Mouse (Mus musculus) frontal cortex, postnatal 14 days (tissue): ENCODE measurements at regions not wholly inside any gene's neighbourhood (a gene's known extent, or its start where the extent isn't known, plus 50 kb on each side); places are given as distances from the start of the nearest gene placed in this dataset.

Experiments
- DNase-seq, 2 experiments: peaks; one replicate each; pipeline ENCODE4 v3.0.0; 2022; ENCODE audit warnings: low spot score in 2 of 2

DNA sequence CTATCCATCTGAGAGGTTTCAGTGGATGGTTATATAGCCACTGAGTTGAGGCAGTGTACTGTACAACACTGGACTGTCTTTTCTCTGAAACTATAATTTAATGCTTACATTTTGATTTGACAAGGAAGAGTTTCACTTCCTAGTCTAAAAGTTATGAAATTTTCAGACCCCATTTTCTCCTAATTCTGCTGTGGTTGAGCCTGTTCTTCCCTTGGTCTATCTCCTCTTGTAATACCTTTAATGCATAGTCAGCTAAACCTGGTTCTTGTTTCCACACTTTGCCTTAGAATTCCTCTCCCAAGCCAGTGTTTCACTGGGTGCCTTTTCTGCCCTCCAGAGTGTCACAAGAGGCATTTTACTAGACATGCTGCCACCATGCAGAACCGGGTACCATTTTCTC lies 279.3 kb upstream of the Camk1g start:
- no peak for DNase-seq

DNA sequence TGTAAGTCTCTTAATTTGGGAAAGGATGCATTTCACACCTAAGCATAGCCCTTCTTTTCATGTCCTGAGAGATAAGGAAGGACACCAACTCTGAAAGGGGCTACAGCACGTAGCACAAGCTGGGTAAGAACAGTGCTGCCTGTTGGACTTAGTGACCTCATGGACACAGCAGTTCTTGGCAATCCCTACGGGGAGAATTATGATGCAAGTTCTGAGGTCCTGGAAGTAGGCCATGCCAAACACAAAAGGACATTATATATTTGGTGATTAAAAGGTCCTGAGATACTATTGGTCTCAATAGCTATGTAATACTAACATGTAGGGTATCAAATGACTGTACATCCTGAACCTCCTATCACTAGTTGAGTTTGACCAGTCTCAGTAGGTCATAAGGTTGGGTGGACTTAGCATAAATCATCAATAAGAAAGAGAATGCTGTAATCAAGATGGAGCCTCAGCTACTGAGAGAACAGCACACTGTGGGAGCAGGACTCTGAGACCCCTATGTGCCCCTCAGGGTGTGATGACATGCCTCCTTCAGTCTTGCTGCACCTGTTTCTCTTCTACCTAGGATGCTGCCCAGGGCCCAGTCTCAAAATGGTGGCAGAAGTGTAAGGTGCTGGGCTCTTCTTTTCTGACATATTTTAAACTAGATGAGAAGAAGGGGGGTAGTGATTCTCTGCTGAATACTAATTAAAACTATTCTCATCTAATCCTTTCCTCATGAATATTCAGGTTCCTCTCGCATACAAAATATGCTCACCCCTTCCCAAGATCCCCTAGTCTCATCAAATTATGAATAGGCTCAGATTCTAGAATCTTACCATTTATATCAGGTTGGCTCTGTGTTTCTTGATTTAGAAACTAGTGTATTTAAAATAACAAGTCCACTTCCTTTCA lies 277.5 kb upstream of the Camk1g start:
- no peak for DNase-seq

DNA sequence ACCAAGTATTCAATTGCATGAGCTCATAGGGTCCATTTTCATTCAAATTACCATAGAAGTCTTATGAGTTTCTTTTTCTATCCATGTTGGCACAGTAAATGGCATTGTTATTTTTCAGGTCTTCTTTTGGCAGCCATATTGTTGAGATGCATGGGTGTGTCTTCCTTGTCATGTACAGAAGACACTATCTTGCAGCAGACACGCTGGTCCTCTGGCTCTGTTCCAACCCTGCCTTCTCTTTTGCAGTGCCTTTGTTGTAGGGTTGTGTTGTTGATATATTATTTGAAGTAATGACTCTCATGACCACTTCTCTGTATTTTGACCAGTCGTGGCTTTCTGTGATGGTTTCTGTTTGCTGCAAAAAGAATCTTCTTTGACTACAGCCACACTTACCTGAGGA lies 274.4 kb upstream of the Camk1g start:
- DNase-seq, result no peak

DNA sequence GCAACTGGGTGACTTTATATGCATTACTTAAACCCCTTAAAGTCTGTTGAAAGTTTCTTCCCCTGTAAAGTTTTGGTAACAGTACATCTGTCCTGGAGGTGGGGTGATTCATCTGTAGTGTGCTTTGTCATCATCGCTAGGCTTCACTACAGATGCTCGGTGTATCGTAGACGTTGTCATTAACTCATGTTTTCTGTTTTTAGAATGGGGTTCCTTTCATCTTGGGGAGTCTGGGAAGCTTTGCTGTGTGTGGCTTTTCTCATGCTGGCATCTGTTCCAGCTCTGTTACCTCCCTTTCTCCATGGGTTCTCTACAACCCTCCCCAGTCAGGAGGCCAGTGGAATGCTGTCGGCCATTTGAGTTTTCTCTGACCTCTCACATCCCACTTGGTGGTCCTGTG lies 266.4 kb upstream of the Camk1g start:
- no peak for DNase-seq

DNA sequence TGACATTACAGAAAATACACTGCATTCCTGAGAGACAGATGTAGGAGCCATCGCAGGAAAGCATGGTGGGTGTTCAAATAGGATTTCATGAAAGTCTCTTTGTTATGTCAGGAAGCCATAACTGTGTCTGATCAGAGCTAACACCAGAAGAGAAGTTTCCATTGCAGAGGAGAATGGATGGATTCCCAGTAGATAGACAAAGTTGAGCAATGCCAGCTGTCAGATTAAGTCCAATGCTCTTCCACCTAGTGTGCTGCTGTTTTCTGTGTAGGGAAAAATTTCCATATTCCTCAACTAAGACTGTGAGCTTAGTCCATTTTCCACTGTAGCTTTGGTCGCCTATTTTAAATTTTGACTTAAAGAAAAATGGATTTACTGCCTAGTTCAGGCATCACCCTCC lies 262.0 kb upstream of the Camk1g start:
- no peak for DNase-seq

DNA sequence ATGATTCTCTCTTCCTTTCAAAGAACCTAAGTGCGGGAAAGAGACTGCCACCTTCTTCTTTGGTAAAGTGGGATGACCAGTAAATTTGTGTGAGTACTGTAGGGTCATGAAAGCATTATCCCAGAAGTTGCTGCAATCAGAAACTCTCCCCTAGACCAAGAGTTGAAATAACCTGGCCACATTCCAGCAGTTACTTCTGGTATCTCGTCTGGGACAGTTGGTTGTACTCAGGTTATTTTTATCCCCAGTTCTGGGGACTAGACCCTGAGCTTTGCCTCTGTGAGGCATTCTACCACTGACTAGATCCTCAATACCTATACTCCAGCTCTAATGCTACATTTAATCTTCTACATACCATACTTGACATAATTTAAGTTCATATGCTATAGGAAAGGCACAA lies 259.8 kb upstream of the Camk1g start:
- no peak for DNase-seq

DNA sequence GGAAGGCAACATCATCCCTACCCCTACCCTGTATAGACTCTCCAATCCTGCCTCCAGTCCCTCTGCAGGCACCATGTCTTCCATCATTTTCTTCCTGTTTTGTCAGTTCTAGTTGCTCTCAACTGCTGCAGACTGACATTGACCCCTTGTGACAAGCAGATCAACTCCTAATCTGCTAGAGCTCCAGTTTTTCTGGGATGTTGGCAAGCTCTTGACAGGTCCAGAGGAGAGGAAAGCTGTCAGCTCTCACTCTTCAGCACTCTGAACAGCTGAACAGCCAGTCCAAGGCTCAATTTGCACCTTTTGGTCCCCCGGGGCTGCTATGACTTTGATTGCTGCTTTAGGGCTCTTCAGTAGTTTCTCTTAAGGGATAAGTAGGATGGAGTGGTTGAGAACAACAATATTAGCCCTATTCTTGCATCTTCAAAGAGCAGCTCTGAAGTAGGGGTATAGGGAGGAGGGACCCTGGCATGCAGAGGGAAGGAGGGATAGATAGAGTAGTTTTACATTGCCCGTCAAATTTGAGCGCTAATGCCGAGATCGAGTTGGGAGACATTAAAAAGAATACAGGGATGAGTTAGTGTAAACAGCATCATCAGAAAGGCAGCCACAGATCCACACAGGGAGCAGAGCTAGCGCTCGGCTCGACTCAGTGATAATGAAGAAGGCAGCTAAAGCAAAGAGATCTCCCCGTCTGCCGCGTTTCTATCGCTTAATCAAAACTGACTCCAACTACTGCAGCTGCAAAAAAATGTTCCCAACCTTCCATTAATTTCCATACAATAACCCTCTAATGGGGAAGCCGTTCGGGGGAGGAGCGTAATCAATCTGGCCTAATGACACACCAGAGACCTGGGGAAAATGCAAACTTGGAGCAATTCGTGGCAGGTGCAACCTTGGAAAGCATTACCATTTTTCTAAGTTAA lies 257.1 kb upstream of the Camk1g start:
- DNase-seq, result no peak

DNA sequence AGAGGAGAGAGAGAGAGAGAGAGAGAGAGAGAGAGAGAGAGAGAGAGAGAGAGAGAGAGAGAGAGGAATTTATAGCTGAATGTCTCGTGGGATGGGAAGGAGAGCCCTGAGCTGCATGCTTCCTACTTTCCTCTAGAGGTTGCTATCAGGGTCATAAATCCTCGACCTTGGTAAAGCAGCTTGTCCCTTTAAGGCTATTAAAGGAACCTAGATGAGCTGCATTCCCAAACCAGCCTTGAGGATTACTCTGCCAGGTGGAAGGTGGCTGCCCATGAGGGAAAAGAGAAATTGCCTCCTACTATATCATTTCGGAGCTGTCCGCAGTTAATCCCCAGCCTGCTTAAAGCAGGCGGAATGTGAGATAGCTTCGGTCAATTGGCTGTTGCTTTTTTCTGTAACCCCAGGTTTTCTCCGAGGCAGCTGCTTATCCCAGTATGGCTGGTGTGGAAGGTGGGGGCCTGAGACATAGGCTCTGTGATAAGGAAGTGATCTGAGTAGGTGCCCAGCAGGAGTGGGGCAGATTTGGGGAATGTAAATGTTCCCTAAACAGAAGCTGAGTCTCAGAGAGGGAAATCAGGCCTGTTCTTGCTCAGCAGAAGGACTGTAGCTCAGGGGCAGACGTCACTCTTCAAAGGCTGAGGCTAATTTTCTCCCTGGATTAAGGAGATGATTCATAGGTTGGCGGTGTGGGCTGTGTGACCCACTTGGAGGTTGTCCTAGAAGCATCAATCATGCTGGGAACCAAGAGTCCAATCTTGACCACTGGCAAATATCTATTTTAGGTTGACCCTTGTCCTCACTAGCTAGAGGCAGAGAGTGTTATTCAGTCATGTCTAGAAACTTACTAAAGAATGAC lies 255.2 kb upstream of the Camk1g start:
- no peak for DNase-seq

DNA sequence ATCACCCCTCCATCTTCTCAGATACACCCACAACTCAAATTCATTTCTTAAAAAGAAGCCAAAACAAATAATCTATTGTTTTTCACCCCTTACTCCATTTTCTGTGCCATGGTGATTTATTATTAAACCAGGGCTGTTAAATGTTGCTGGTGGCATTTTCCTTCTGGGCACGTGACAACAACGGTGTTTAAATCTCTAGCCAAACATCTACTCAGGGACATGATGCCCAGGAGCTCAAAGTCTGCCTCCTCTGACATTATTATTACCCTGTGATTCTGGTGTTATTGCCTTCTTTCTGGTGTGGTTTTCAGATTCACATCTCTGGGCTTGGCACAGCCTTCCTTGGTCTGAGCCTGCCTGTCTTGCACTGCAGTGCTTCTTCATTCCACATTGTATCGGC lies 253.5 kb upstream of the Camk1g start:
- no peak for DNase-seq

DNA sequence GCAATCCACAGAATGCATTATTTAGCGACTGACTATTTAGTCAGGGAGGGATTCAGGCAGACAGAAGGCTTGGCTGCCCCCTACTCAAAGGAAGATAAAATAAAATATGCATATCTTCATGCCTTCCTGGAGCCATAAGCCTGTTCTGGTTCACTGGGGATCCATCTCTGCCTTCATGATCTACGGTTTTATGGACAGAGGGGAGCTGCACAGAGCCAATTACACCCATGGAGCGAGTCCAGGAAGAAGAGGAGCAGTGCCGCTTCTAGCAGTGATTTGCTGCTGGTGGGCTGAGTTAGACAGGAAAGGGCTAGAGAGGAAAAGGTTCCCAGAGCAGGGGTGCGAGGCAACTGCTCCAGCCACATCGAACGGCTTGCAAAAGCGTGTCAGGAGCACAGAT lies 248.2 kb upstream of the Camk1g start:
- no peak for DNase-seq

DNA sequence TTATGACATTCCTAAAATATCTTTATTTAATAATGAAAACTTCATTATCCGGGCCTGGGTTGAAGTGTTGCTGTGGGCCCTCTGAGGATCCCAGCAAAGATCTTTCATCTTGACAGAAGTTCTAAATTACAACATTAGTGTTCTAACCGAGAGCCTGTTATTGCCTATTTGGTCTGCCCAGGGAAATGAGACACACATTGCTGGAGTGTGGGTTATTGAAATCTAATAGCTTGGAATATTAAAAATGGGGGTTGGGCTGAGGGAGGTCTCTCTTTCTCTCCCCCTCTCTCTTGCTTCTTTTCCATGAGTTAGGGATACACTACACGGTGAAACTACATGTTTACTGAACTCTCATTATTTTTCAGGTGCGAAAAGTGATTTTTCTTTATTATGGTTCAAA lies 240.4 kb upstream of the Camk1g start:
- DNase-seq, result no peak

DNA sequence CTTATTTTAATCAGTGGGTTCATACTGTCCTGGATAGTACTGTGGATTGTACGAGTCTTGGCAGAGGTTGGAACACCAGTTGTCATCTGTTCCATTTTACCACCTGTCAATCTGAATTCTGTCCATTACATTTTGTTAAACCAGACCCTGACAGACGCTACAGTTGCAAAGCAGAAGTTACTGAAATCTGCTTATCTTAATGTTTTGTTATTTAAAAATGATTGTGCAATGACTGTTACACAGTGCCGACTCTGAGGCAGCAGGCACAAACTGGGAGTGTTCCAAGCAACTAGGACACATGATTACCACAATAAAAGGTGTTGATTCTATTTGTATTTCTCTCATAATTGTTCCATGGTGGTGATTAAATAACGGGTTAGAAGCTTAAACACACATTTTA lies 229.8 kb upstream of the Camk1g start:
- no peak for DNase-seq

DNA sequence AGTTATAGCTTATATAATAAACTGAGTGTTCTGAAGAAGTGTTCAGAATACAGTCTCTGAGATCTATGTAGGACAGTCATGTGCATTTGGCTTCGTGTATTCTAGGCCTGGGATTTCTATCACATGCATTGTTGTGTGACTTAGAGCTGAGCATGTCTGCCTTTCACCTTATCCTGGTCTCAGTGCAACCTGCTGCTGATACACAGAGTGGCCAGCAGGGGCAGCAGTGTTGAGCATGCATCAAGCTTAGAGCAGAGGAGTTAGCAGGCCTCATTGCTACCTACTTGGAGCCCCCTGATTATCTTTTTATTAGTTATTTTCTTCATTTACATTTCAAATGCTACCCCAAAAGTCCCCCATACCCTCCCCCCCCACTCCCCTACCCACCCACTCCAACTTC lies 229.1 kb upstream of the Camk1g start:
- no peak for DNase-seq

DNA sequence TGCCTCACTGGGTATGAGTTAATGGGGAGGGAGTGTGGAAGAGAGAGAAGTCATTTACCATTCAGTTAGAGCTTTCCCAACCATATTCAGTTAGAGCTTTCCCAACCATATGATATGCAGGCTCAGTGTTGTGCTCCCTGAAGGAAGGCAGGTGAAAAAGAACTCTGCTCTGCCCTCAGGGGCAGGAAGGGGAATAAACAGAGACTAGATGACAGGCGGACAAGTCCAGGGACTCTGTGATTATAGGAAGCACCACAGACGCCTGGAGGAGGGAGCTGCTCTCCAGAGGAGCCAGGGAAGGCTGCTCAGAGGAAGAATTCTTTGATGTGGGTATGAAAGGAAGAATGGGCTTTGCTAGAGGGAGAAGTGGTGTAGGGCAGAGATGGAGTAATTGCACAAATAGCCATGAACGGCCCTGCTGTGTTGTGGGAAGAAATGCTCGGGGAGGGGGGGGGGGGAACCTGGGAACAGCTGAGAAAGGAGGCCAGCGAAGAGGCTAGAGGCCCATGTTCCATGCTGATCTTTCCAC lies 220.3 kb upstream of the Camk1g start:
- DNase-seq, result no peak

DNA sequence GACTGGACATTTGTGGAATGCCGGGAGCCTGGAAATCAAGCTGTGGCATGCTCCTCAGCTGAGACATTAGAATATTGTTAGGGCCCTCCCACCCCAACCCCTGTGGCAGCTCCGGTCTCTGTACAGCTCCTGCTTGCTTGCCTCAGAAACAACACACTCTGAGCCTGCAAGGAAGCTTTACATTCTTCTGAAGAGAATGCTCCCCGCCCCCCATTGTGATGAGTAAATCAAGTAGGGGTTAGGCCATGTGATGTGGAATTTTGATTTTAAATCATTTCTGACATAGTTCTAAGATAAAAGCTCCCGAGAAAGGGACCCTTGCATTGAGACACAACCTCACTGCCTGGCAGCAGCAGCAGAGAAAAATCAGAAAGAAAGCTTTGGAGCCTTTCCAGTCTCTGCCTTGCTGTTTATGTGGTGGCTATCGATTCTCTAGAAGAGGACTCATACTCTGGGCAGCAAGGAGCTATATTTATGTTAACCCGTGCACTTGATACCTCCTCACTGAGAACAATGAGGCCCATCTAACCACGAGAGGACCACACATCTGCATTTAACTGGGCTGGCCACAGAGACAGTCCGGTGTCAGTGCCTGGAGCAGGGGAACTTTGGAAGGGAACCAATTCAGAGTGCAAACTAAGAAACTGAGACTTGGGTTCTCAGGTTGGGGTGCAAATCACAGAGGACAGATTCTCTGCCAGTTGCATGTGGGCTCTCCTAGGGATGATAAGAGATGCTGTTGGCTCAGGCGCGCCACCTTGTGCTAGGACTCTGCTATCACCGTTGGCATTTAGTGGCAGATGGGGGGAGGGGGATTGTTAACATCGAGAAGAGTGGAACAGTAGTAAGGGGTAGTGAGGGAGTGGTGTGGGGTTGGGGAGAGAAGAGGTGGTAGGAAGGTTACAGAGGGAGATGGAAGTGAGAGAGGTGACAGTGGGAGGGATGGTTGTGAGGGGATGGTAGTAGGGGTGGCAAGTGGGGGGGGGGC lies 218.7 kb upstream of the Camk1g start:
- peak; percentile 46 to 58 for DNase-seq

DNA sequence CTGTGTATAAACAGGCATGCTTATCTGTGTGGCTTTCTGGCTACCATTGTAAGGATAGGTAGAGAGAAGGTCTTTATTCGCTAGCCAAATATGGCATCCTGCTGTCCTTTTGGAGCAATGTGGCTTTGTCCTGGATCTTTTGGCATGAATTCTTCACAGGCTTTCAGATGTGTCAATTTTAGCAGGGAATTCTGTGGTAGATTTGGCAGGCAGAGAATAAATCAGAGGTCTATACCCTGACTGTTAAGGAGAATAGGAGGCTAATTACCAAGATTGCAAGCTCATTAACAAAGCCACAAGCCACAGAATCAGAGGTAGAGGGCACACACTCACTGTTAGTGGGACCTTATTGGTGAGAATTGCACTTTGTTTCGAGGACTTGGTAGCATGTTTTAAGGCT lies 217.2 kb upstream of the Camk1g start:
- no peak for DNase-seq

DNA sequence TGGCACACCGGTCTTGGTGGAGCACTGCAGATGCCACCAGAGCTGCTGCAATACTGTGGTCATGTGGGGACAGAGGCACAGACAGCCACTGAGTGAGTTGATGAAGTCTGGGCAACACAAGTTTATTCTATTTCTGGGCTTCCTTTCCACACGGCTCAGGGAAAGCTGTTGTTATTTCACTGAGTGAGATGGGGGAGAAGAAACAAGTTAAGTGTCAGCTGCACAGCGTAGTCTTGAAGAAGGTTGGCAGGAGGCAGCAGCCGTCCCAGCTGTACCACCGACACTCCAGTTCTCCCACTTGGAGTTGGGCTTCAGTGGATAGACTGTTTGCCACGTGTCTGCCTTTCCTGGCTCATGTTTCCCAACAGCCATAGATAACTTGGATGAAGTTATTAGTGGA lies 216.8 kb upstream of the Camk1g start:
- DNase-seq, result peak; percentile 54 to 82

DNA sequence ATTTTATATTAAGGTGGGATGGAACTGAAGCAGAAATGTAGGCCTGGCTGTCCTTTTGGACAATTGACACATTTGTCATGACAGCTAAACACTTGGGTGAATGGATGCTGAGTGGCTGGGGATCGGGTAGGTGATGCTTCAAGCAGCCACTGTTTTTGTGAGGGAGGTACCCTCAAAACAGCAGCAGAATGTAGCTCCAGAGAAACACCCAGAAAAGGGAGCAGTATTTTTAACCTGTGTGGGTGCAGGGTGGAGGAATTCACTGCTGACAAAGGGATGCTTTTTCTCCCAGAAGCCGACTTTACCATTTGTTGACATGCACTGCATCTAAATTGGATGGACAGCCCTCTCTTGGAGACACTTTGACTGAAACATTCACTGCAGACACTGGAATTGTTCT lies 213.7 kb upstream of the Camk1g start:
- no peak for DNase-seq

DNA sequence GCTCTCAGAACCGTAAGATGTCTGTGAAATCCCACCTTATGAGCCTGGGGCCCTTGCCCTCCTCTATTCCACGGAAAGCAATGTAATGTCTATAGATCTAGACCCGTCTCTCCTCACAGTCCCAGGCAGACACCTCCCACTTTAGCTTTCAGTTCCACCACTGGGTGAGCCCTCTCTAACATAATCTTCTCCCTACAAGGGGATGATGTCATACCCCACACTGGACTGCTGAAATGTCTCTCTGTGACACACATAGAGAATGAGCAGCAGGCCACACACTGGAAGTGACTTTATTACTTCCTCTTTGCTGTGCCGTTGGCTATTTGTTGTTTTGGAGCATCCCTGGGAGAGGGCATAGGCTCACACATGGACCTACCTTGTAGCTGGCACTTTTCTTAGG lies 210.3 kb upstream of the Camk1g start:
- DNase-seq, result no peak

DNA sequence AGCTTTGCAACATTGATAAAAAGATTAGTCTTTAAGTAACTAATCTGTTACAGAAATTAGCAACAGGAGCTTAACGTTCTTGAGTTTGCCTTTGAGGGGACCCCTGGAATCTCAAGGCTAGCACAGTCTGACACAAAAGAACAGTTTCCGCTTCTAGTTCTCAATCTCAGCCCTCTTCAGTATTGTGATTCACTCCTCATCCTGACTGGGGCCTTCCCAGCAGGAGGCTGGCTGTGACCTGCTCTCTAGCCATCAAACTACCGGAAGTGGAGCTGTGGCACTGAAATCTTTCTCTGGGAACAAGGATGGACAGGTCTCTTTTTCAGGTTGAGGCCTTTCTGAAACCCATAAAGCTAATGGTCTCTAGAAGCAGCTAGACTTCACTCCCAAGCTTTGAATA lies 209.6 kb upstream of the Camk1g start:
- no peak for DNase-seq
